Mouse (Mus musculus) stomach, embryonic 14.5 days (tissue): ENCODE measurements around the gene Cbll1. TPM values are rescaled to one million over a fixed set of nuclear protein-coding genes. Genes with fewer than 3 reads are reported as not detected.

ENCODE experiments used
- polyA plus RNA-seq: library from polyadenylated mRNA; unstranded; fragments of >200 nt; fragmentation: Nextera tagmentation; extraction: Ambion mirVana; gene quantifications from 2 replicates; pipeline ENCODE4 v1.2.1, GENCODE M21; 2014

Gene Cbll1
- polyA plus RNA-seq, 1 experiment from 2014 or later, result 22.1 TPM

Other genes starting within 250 kb of the Cbll1 start
- 98.2 TPM in 2 replicates for gene Lamb1, start 234.4 kb downstream of the Cbll1 start, polyA plus RNA-seq
- gene Dld, start 148.2 kb downstream of the Cbll1 start, polyA plus RNA-seq, result 123 and 129 TPM in 2 replicates
- gene Slc26a3, start 108.7 kb downstream of the Cbll1 start, polyA plus RNA-seq, result 0.14 and 0.16 TPM in 2 replicates
- gene Slc26a4, start 60.4 kb upstream of the Cbll1 start, polyA plus RNA-seq, result 0.52 and 0.53 TPM in 2 replicates
- 33.8 and 37.2 TPM in 2 replicates for gene Bcap29, start 135.0 kb upstream of the Cbll1 start, polyA plus RNA-seq
- 10.7 and 18.3 TPM in 2 replicates for gene Dus4l, start 155.2 kb upstream of the Cbll1 start, polyA plus RNA-seq
- gene Cog5, start 155.3 kb upstream of the Cbll1 start, polyA plus RNA-seq, result 41.6 and 43.8 TPM in 2 replicates
- gene Gpr22, start 214.3 kb upstream of the Cbll1 start, polyA plus RNA-seq, result 5.9 and 6.1 TPM in 2 replicates